Mouse (Mus musculus) olfactory bulb, adult 2 months (tissue): ENCODE results near the gene S100a8.

Source experiments
- CTCF ChIP-seq: fragments of 200-500 bp; IDR thresholded peaks from 2 replicates; pipeline ENCODE4 v1.5.1; 2012; ENCODE audit warnings: low read depth, mild to moderate bottlenecking, low read length, moderate library complexity; ENCODE audit not compliant: insufficient read depth
- POLR2A ChIP-seq: fragments of 200-500 bp; IDR thresholded peaks from 2 replicates; pipeline ENCODE4 v1.6.1; 2012; ENCODE audit warnings: mild to moderate bottlenecking, low read depth, low read length, moderate library complexity; ENCODE audit not compliant: insufficient read depth

DNA sequence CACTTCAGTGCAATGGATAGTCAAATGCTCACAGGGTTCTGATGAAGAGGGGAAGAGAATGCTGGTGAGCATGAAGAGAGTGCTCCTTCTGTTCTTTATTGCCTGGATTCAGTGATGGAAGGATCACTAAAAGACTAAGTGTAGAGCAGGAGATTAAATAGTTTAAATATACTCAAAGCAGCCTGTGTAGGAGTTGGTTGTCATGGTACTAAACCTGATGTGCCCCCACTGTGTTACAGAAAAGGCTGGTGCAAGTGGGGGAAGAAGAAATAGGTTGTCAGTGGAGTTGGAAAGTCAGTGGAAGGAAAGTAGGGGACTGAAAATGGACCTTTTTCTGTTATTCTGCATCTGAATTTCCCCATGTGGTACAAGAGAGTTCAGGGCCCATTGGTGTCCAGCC is 19.8 kb upstream of the S100a8 start:
- no peak for TF ChIP-seq CTCF
- TF ChIP-seq POLR2A: no peak
